In genomic region chr1:149959069-149959468, GRCm38 (mm10) we compare ENCODE assay signal across 17 mouse cellular contexts.
"Had no signal": no experiment of that assay in that cellular context is flagged by ENCODE, and none has a peak within 500 bp of the region (broad histone marks: within the 10 kb centered on the region; RNA-seq: fewer than 3 reads in every experiment).

No protein-coding gene starts in this region.

- ATAC-seq: intestine, embryonic 16.5 days; lung, postnatal 0 days; midbrain, embryonic 16.5 days had no signal

- DNase-seq: kidney, adult 2 months; kidney, postnatal 36 days; layer of hippocampus, adult 9-11 months; layer of hippocampus, postnatal 36 days; lung, adult 18-20 months; lung, postnatal 36 days; retina, postnatal 1 day; right cerebral cortex, postnatal 4 days; spleen, adult 18-20 months; thymus, adult 2 months; thymus, postnatal 25 days had no signal

- H3K36me3 ChIP-seq: limb, embryonic 15.5 days; midbrain, embryonic 12.5 days; neural tube, embryonic 13.5 days had no signal

- H3K9me3 ChIP-seq: limb, embryonic 15.5 days; midbrain, embryonic 12.5 days; neural tube, embryonic 13.5 days had no signal

- H3K27ac ChIP-seq: limb, embryonic 15.5 days; midbrain, embryonic 12.5 days; neural tube, embryonic 13.5 days had no signal

- H3K4me1 ChIP-seq: limb, embryonic 15.5 days; neural tube, embryonic 13.5 days had no signal

- H3K4me2 ChIP-seq: limb, embryonic 15.5 days; midbrain, embryonic 12.5 days; neural tube, embryonic 13.5 days had no signal

- H3K27me3 ChIP-seq: limb, embryonic 15.5 days; midbrain, embryonic 12.5 days; neural tube, embryonic 13.5 days had no signal

- H3K9ac ChIP-seq: limb, embryonic 15.5 days; midbrain, embryonic 12.5 days; neural tube, embryonic 13.5 days had no signal

- H3K4me3 ChIP-seq: limb, embryonic 15.5 days; midbrain, embryonic 12.5 days; neural tube, embryonic 13.5 days had no signal
